ENCODE assay signal across 8 mouse cellular contexts in the genomic region with DNA sequence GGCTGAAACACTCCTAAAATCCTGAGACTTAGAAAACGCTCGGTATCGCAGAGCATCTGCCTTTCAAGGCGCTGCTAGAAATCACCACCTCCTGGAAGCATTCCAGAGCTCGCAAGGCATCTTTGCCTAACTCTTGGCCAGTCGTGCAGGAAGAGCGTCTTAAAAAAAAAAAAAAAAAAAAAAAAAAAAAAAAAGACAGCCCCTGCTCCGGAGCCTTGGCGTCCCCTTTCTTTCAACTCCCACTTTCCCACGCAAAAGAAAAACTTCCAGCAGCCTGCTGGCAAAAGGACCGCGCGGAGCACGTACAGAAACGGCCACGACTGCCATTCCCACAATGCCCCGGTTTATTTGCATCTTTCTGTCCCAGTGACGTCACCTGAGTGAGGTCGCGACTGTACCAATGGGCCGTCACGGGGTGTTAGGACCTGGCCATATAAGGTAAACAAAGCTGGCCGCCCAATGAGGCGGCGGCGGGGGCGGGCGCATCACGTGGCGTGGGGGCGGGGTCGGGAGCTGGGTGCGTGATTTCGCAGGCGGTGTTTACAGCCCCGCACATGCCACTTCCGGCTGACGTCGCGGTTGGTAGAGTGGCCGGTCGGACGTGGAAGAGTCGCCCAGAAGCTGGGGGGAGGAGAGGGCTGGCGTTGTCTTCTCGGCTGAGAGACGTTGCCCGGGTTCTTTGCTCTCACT. TPM values are rescaled to one million over a fixed set of nuclear protein-coding genes. Genes with fewer than 3 reads are reported as not detected.
A peak's percentile ranks its signal among the peaks of the same experiment; 100 is the strongest.
DNase-seq lines count a peak whose midpoint lies in the region; ATAC-seq and TF ChIP-seq lines count a peak whose summit lies in the region.

A gene (minus strand): TSS at position 180 of the 690 bp plus-strand sequence.

- peak within 1 kb of the TSS; percentile 100 for H3K27ac ChIP-seq in gastrocnemius, adult 2 months
- H3K27ac ChIP-seq in hindbrain, postnatal 0 days, result peak within 1 kb of the TSS; percentile 98
- H3K27ac ChIP-seq in left cerebral cortex, adult 2 months, result peak within 1 kb of the TSS; percentile 98

- ATAC-seq in common myeloid progenitor, adult 5-6 weeks (replicated peaks; ENCODE audit: low read depth, poor library complexity, severe bottlenecking), result peak; percentile 61
- peak; percentile 93 for ATAC-seq in hindbrain, postnatal 0 days
- ATAC-seq in megakaryocyte, adult 5-6 weeks (ENCODE audit: poor library complexity, severe bottlenecking), result peak; percentile 64

- under 1% methylated on average over 48 of the region's 48 CpGs for WGBS in hindbrain, postnatal 0 days

- intact Hi-C loops in gastrocnemius, adult 2 months (cut with DNase I), result no loop called here
- intact Hi-C loops in left cerebral cortex, adult 2 months (cut with DNase I), result loop anchor here (1.0 kb wide), 1 partner anchor 84 kb away; a partner anchor contains a TSS

- H3K4me3 ChIP-seq in gastrocnemius, adult 2 months, result peak within 1 kb of the TSS; percentile 93
- peak within 1 kb of the TSS; percentile 81 for H3K4me3 ChIP-seq in hindbrain, postnatal 0 days (ENCODE audit: low read length)
- H3K4me3 ChIP-seq in left cerebral cortex, adult 2 months, result peak within 1 kb of the TSS; percentile 99

- no peaks in the 10 kb centered on the region for H3K27me3 ChIP-seq in hindbrain, postnatal 0 days (ENCODE audit: insufficient read depth, low read length)

- no peaks in the 10 kb centered on the region for H3K36me3 ChIP-seq in hindbrain, postnatal 0 days (ENCODE audit: insufficient read depth, low read length)

- H3K9ac ChIP-seq in hindbrain, postnatal 0 days (replicated peaks; ENCODE audit: low read length), result peak within 1 kb of the TSS; percentile 89

- DNase-seq in ZHBTc4 (ENCODE audit: low read depth, low spot score), result peak; percentile 99
- DNase-seq in gastrocnemius, adult 2 months, result peak; percentile 99
- peak; percentile 100 for DNase-seq in hindbrain, postnatal 0 days (ENCODE audit: low spot score)
- peak; percentile 94 to 97 for DNase-seq in left cerebral cortex, adult 2 months (ENCODE audit: extremely low spot score in 1 of 2, low spot score in 2 of 2)
- DNase-seq in right cerebral cortex, adult 2 months (ENCODE audit: low spot score in 2 of 2), result peak; percentile 98 to 99
- peak; percentile 98 for DNase-seq in urinary bladder, postnatal 14 days (ENCODE audit: low spot score)

- TF ChIP-seq CTCF in gastrocnemius, adult 2 months (IDR thresholded peaks at IDR 0.05), result no peak
- TF ChIP-seq CTCF in hindbrain, postnatal 0 days (IDR thresholded peaks at IDR 0.05; ENCODE audit: low read depth), result no peak; the same call in 1 of the 2 replicates
- TF ChIP-seq CTCF in left cerebral cortex, adult 2 months (IDR thresholded peaks at IDR 0.05), result no peak; the same call in 1 of the 2 replicates

- no peaks in the 10 kb centered on the region for H3K9me3 ChIP-seq in hindbrain, postnatal 0 days (ENCODE audit: low read length)

- H3K4me2 ChIP-seq in hindbrain, postnatal 0 days (ENCODE audit: low read depth, low read length), result peak within 1 kb of the TSS; percentile 63

- peaks cover 15% of the 10 kb centered on the region for H3K4me1 ChIP-seq in hindbrain, postnatal 0 days (ENCODE audit: insufficient read depth, low read length)

RNA-seq across cellular contexts. Expression of the gene that starts here (rescaled TPM):
- 19.6 and 25.8 TPM in 2 replicates for total RNA-seq in common myeloid progenitor, adult 5-6 weeks (2017)
- total RNA-seq in gastrocnemius, adult 2 months (2021), result 10 to 100 TPM; 30.3 to 44.8 TPM
- 37.6 and 38.8 TPM in 2 replicates for total RNA-seq in hindbrain, postnatal 0 days (2014; rRNA removed)
- polyA plus RNA-seq in hindbrain, postnatal 0 days (2015; fragmentation: Nextera tagmentation; extraction: Ambion mirVana), result 66.3 and 66.6 TPM in 2 replicates
- total RNA-seq in left cerebral cortex, adult 2 months (2021), result 10 to 100 TPM; 91.8 to 93.7 TPM
- total RNA-seq in megakaryocyte, adult 5-6 weeks (2015), result 32.1 and 34.6 TPM in 2 replicates
- 11.3 and 18.3 TPM in 2 replicates for total RNA-seq in megakaryocyte, adult 5-6 weeks (2017)

Comparison
In these comparisons a context has a peak if more than half of its experiments do, and no peak if none do; other contexts are left out.
1. Peak in every context shown above with its lines: DNase-seq, ATAC-seq, H3K4me3 ChIP-seq and H3K27ac ChIP-seq.